Mouse (Mus musculus) G1E (cell line): Measurements from ENCODE around the gene Tnrc6c. TPM values are rescaled to one million over a fixed set of nuclear protein-coding genes. Genes with fewer than 3 reads are reported as not detected.

Experiments
- ATAC-seq: 2 replicates; pipeline ENCODE4 v1.8.0; 2016; ENCODE audit warnings: mild to moderate bottlenecking; ENCODE audit not compliant: insufficient number of reproducible peaks, poor library complexity, low FRiP score, severe bottlenecking; ENCODE audit errors: extremely low read depth
- DNase-seq: peaks from one replicate; pipeline ENCODE4 v3.0.0; 2012; ENCODE audit warnings: low spot score
- H3K27me3 ChIP-seq: 2 replicates; pipeline ENCODE4 v1.6.1; 2012; ENCODE audit warnings: mild to moderate bottlenecking, low read length, inconsistent platforms; ENCODE audit not compliant: insufficient read depth
- H3K36me3 ChIP-seq: replicated peaks from 2 replicates; pipeline ENCODE3; 2012; ENCODE audit warnings: mild to moderate bottlenecking, inconsistent platforms
- H3K4me1 ChIP-seq: 2 replicates; pipeline ENCODE4 v1.6.1; 2012; ENCODE audit warnings: low read depth, low read length, inconsistent platforms, mixed read lengths; ENCODE audit not compliant: insufficient read depth
- H3K4me3 ChIP-seq: 2 replicates; pipeline ENCODE4 v1.5.1; 2012; ENCODE audit warnings: low read depth, mild to moderate bottlenecking, inconsistent platforms, low read length, moderate library complexity, mixed read lengths
- H3K9me3 ChIP-seq: replicated peaks from 2 replicates; pipeline ENCODE4 v1.6.1; 2012; ENCODE audit warnings: inconsistent platforms
- CTCF ChIP-seq: IDR thresholded peaks from 2 replicates; pipeline ENCODE4 v1.5.1; 2012; ENCODE audit warnings: low read depth, low read length, inconsistent platforms, mixed read lengths
- GATA1 ChIP-seq: IDR thresholded peaks from 2 replicates; pipeline ENCODE4 v1.6.1; 2012; ENCODE audit warnings: borderline replicate concordance, low read length, inconsistent platforms, mixed read lengths
- GATA2 ChIP-seq: IDR thresholded peaks from 2 replicates; pipeline ENCODE4 v1.6.1; 2012; ENCODE audit warnings: low read depth, low read length, inconsistent platforms, borderline replicate concordance
- POLR2AphosphoS5 ChIP-seq: IDR thresholded peaks from 2 replicates; pipeline ENCODE4 v1.6.1; 2012; ENCODE audit warnings: low read depth, low read length, inconsistent platforms; ENCODE audit not compliant: insufficient replicate concordance
- TAL1 ChIP-seq: conservative IDR thresholded peaks from 2 replicates; pipeline ENCODE4 v1.6.1; 2012; ENCODE audit warnings: low read depth, low read length, inconsistent platforms, mixed read lengths
- polyA plus RNA-seq: library from polyadenylated mRNA; stranded (reverse); fragments of >175 nt; gene quantifications from 2 replicates; pipeline ENCODE4 v1.2.3, GENCODE M21; 2012
- total RNA-seq, 2 experiments: library from RNA; stranded (forward) in 1 of 2; stranded (reverse) in 1 of 2; fragments of 200-1000 nt in 1 of 2; fragments of >200 nt in 1 of 2; fragmentation: Nextera tagmentation in 1 of 2; gene quantifications; 2 replicates each; pipeline ENCODE4 v1.2.3; 2014 to 2017

Tnrc6c gene
- total and polyA plus RNA-seq, 3 experiments = 19.2 to 47.5 (median 21.5) TPM

DNA sequence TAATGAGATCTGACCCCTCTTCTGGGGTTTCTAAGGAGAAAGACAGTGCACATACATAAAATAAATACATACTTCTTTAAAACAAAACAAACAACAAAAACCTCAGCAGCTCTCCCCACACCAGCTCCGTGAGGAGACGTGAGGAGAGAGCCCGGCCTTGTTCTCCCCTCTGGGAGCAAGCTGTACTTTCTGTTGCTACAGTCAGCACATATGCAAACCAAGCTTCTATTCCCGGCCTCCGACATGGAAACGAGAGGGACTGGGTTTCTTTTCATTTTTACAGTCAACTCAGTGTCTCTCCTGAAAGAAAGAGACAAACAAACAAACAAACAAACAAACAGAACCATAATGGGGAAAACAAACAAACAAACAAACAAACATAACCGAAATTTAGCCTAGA lies 145.9 kb downstream of the Tnrc6c start:
- Histone ChIP-seq H3K36me3 (peaks cover 38% of the 10 kb centered on the region), H3K4me3 (no peak overlapping the region), H3K27me3 (no peaks in the 10 kb centered on the region), H3K4me1 (peaks cover 69% of the 10 kb centered on the region), H3K9me3 (no peaks in the 10 kb centered on the region)
- TF ChIP-seq GATA1 (no peak), TAL1 (no peak), CTCF (no peak), GATA2 (no peak), POLR2AphosphoS5 (no peak)
- DNase-seq = no peak
- ATAC-seq = no peak

DNA sequence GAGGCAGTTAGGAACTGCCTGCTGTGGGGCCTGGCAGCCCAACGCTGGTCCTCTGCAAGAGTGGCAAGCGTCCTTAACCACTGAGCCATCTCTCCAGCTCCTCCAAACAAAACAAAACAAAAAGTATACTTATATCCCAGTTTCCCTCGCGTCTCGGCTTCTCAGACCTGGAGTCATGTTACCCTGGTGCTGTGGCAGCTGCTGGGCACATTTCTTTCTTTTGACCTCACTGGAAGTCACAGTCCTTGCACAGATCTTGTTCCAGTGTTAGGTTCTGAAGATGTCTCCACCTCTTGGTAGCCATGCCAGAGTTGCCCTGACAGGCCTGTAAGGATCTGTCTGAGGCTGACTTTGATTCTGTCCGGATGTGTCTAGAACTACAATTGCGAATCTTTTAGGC lies 147.6 kb downstream of the Tnrc6c start:
- Histone ChIP-seq H3K4me3 (no peak overlapping the region), H3K27me3 (no peaks in the 10 kb centered on the region), H3K9me3 (no peaks in the 10 kb centered on the region), H3K4me1 (peaks cover 59% of the 10 kb centered on the region), H3K36me3 (peaks cover 53% of the 10 kb centered on the region)
- ATAC-seq (no peak), DNase-seq (no peak)
- TF ChIP-seq GATA1 (no peak), CTCF (no peak), TAL1 (no peak), POLR2AphosphoS5 (no peak), GATA2 (no peak)

DNA sequence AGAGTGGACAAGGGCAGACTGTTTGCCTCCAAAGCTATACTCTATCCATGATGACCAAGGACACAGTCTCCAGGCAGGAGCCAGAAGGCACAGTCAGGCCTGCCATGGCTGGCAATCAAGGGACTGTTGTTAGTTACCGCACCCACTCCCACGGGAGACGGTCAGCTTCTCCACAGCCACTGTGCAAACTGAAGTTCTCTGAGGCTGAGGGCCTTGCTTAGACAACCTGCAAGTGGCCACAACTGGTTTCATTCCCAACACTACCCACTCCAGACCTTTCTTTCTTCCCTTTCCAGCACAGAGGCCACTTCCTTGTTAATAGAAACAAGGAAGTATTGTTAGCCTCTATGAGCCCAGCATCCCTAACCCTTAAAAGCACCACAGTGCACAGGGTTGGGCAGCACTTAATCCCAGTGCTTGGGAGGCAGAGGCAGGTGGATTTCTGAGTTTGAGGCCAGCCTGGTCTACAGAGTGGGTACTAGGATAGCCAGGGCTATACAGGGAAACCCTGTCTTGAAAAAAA lies 149.1 kb downstream of the Tnrc6c start:
- no peaks in the 10 kb centered on the region for H3K9me3 ChIP-seq
- DNase-seq (no peak), ATAC-seq (no peak)
- peaks cover 64% of the 10 kb centered on the region for H3K36me3 ChIP-seq
- peaks cover 47% of the 10 kb centered on the region for H3K4me1 ChIP-seq
- H3K27me3 ChIP-seq = no peaks in the 10 kb centered on the region
- no peak overlapping the region for H3K4me3 ChIP-seq
- no peak for TF ChIP-seq POLR2AphosphoS5
- no peak for TF ChIP-seq GATA1
- TF ChIP-seq TAL1 = no peak
- no peak for TF ChIP-seq GATA2

DNA sequence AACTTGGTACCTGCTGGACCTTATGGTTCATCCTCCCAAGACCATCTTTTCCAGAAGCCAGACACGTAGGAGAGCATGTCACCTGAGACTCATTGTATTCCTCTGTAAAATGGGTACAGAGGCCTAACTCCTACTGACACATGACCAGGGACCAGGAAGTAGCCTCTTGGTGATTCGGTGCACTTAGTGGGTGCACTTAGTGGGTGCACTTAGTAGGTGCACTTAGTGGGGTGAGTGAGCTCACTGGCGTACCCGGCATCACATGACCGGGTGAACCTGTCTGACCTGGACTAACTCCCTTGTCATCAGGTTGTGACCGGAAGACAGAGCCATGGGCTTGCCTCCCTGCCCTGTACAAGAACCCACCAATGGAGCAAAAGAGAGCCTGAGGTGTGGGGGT lies 152.7 kb downstream of the Tnrc6c start:
- Histone ChIP-seq H3K9me3 (no peaks in the 10 kb centered on the region), H3K36me3 (peaks cover 71% of the 10 kb centered on the region), H3K27me3 (no peaks in the 10 kb centered on the region), H3K4me1 (peaks cover 46% of the 10 kb centered on the region), H3K4me3 (no peak overlapping the region)
- ATAC-seq (no peak), DNase-seq (no peak)
- TF ChIP-seq POLR2AphosphoS5 = no peak
- no peak for TF ChIP-seq GATA2

DNA sequence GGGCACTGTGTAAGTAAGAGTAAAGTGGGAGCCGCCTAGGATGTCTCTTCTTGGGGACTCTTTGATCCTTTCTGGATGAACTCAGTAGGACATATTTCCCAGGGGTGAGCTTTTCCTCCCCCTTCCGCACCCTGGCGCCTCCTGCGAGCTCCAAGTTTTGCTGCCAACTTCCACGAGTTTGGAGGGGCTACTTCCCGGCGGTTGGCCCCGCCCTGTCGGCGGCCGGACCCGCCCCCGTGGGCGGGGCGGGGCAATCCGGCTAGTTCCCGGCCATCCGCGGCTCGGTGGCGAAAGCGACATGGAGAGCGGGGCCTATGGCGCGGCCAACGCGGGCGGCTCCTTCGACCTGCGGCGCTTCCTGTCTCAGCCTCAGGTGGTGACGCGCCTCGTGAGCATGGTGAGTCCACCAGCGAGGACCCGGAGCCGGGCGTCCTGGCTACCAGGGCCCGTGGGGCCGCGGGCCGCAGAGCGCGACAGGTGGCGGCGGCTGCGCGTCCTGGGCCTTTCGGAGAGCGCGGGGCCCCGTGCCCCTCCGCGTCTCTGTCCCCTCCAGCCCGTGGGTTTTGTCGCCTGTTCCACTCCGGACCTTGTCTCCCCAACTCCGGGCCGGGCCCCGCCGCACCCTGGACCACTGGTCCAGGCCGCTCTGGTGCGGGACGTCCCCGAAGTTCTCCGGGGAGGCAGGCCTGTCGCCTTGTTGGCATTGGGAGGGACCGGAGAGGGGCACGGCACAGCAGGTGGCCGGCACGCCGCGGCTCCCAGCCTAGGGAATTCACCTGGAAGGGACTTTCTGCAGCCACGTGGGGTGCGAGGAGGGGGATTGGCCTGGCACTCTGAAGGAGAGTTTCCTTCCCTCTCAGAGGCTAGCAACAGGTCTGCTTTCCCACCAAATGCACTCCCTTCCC lies 155.6 kb downstream of the Tnrc6c start, which contains the start of the genes Gm20708 and Syngr2:
Gm20708 (plus strand) TSS at position 262 of the 905 bp plus-strand sequence.
Syngr2 (plus strand) TSS at position 262 of the 905 bp plus-strand sequence.
- peak; percentile 84 for DNase-seq

DNA sequence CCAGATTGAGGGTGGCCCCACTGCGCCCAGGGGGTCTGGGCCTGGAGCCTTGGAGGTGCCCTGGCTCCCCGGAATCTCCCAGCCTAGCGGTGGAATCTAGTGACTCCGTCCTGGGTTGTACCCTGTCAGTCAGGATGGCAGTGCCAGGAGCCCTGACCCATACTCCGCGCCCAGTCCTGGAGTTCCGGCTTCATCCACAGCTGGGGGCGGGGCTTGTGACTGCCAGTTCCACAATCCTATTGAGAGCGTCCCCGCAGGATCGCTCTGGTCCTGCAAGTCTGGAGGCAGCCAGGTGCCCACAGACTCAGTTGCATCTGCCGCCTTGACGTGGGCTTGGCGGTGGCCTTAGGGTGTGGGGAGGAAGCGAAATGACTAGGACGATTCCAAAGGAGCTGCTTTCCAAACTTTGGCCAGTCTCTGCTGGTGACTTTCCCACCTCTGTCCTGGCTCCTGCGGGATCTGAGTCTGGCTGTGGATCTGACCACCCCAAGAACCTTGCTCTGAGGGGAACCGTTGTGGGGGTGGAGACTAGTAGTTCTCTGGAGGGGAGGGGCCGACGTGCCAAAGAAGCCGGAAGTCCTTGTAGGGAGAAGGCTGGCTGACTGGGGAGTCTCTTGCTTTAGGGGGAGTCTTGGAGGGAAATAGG lies 156.4 kb downstream of the Tnrc6c start:
- peaks cover 78% of the 10 kb centered on the region for H3K36me3 ChIP-seq
- peaks cover 71% of the 10 kb centered on the region for H3K4me1 ChIP-seq

More for the DNA sequence above, 155.6 kb downstream of the Tnrc6c start, which contains the start of the genes Gm20708 and Syngr2:
- Histone ChIP-seq H3K9me3 (no peaks in the 10 kb centered on the region), H3K27me3 (no peaks in the 10 kb centered on the region), H3K36me3 (peaks cover 77% of the 10 kb centered on the region), H3K4me1 (peaks cover 62% of the 10 kb centered on the region), H3K4me3 (peak within 1 kb of the TSS; percentile 99)
- TF ChIP-seq TAL1 (no peak), CTCF (no peak), POLR2AphosphoS5 (no peak)
- ATAC-seq = no peak

More for the DNA sequence above, 156.4 kb downstream of the Tnrc6c start:
- Histone ChIP-seq H3K4me3 (peak overlapping the region; percentile 99), H3K9me3 (no peaks in the 10 kb centered on the region), H3K27me3 (no peaks in the 10 kb centered on the region)
- DNase-seq (peak; percentile 81), ATAC-seq (peak; percentile 86)
- TF ChIP-seq TAL1 (no peak), CTCF (0 out of 2 replicates have a peak, but pooled peaks have one; percentile 31)

Other genes with a start within 250 kb of the Tnrc6c start
- not detected in 2 replicates for gene Gm11733, start 169.9 kb upstream of the Tnrc6c start, total RNA-seq (2014; fragmentation: Nextera tagmentation)
- 0.05 TPM in 1 of 2 replicates, not detected in the other for gene Gm11733, start 169.9 kb upstream of the Tnrc6c start, total RNA-seq (2017)
- not detected in 2 replicates for gene Gm11733, start 169.9 kb upstream of the Tnrc6c start, polyA plus RNA-seq
- 8.5 and 43.8 TPM in 2 replicates for gene Tmc8, start 127.8 kb downstream of the Tnrc6c start, total RNA-seq (2014; fragmentation: Nextera tagmentation)
- 3.4 and 4.6 TPM in 2 replicates for gene Tmc8, start 127.8 kb downstream of the Tnrc6c start, total RNA-seq (2017)
- gene Tmc8, start 127.8 kb downstream of the Tnrc6c start, polyA plus RNA-seq = 18.5 and 26.9 TPM in 2 replicates
- 16.5 and 27.3 TPM in 2 replicates for gene Tmc6, start 127.9 kb downstream of the Tnrc6c start, total RNA-seq (2014; fragmentation: Nextera tagmentation)
- gene Tmc6, start 127.9 kb downstream of the Tnrc6c start, total RNA-seq (2017) = 9.6 and 12.2 TPM in 2 replicates
- gene Tmc6, start 127.9 kb downstream of the Tnrc6c start, polyA plus RNA-seq = 25.3 and 32.3 TPM in 2 replicates
- gene 6030468B19Rik, start 143.4 kb downstream of the Tnrc6c start, total RNA-seq (2014; fragmentation: Nextera tagmentation) = 5.0 and 20.9 TPM in 2 replicates
- 3.3 and 4.2 TPM in 2 replicates for gene 6030468B19Rik, start 143.4 kb downstream of the Tnrc6c start, total RNA-seq (2017)
- gene 6030468B19Rik, start 143.4 kb downstream of the Tnrc6c start, polyA plus RNA-seq = 10.3 and 11.7 TPM in 2 replicates
- gene Gm20708, start 155.4 kb downstream of the Tnrc6c start, total RNA-seq (2014; fragmentation: Nextera tagmentation) = 8.7 TPM in 2 replicates
- gene Gm20708, start 155.4 kb downstream of the Tnrc6c start, total RNA-seq (2017) = 0.29 TPM in 1 of 2 replicates, not detected in the other
- 0.07 and 0.09 TPM in 2 replicates for gene Gm20708, start 155.4 kb downstream of the Tnrc6c start, polyA plus RNA-seq
- gene Syngr2, start 155.4 kb downstream of the Tnrc6c start, total RNA-seq (2014; fragmentation: Nextera tagmentation) = 221 and 236 TPM in 2 replicates
- 95.8 and 105 TPM in 2 replicates for gene Syngr2, start 155.4 kb downstream of the Tnrc6c start, total RNA-seq (2017)
- gene Syngr2, start 155.4 kb downstream of the Tnrc6c start, polyA plus RNA-seq = 189 and 211 TPM in 2 replicates
- gene Afmid, start 171.6 kb downstream of the Tnrc6c start, total RNA-seq (2014; fragmentation: Nextera tagmentation) = 8.1 and 23.0 TPM in 2 replicates
- 6.4 and 6.9 TPM in 2 replicates for gene Afmid, start 171.6 kb downstream of the Tnrc6c start, total RNA-seq (2017)
- 3.5 and 3.7 TPM in 2 replicates for gene Afmid, start 171.6 kb downstream of the Tnrc6c start, polyA plus RNA-seq
- gene Tk1, start 171.8 kb downstream of the Tnrc6c start, total RNA-seq (2014; fragmentation: Nextera tagmentation) = 63.5 and 75.8 TPM in 2 replicates
- gene Tk1, start 171.8 kb downstream of the Tnrc6c start, total RNA-seq (2017) = 73.2 and 85.0 TPM in 2 replicates
- gene Tk1, start 171.8 kb downstream of the Tnrc6c start, polyA plus RNA-seq = 51.3 and 77.0 TPM in 2 replicates
- 82.6 and 131 TPM in 2 replicates for gene Birc5, start 195.0 kb downstream of the Tnrc6c start, total RNA-seq (2014; fragmentation: Nextera tagmentation)
- 228 and 241 TPM in 2 replicates for gene Birc5, start 195.0 kb downstream of the Tnrc6c start, total RNA-seq (2017)
- 149 and 184 TPM in 2 replicates for gene Birc5, start 195.0 kb downstream of the Tnrc6c start, polyA plus RNA-seq
- not detected in 2 replicates for gene Tmem235, start 206.5 kb downstream of the Tnrc6c start, total RNA-seq (2014; fragmentation: Nextera tagmentation)
- 0.12 TPM in 1 of 2 replicates, not detected in the other for gene Tmem235, start 206.5 kb downstream of the Tnrc6c start, total RNA-seq (2017)
- not detected in 2 replicates for gene Tmem235, start 206.5 kb downstream of the Tnrc6c start, polyA plus RNA-seq
- gene Tha1, start 219.2 kb downstream of the Tnrc6c start, total RNA-seq (2014; fragmentation: Nextera tagmentation) = not detected in 2 replicates
- not detected in 2 replicates for gene Tha1, start 219.2 kb downstream of the Tnrc6c start, total RNA-seq (2017)
- gene Tha1, start 219.2 kb downstream of the Tnrc6c start, polyA plus RNA-seq = not detected in 2 replicates